Comparison of ENCODE assay signal across 34 mouse cellular contexts in the genomic region with DNA sequence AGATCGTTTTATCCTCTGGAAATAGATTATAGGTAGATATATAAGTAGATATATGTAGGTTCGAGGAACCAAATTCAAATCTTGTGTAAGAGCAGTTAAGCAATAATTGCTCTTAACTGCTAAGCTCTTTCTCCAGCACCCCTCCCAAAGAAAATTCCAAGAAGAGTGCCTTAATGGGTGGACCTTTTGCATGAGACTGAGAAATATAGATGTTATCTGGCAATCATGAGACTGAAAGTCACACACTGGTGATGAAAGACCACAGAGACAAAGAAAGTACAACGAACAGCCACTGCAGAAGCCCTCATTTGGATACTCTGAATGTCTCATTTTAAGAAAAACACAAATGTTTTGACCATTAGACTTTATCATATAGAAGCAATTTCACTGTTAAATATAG. TPM values are rescaled to one million over a fixed set of nuclear protein-coding genes. Genes with fewer than 3 reads are reported as not detected.
DNase-seq lines count a peak whose midpoint lies in the region; ATAC-seq and TF ChIP-seq lines count a peak whose summit lies in the region.
"Had no signal": no experiment of that assay in that cellular context is flagged by ENCODE, and none has a peak within 500 bp of the region (broad histone marks: within the 10 kb centered on the region; RNA-seq: fewer than 3 reads in every experiment).

No protein-coding gene starts in this region.

- no peaks in the 10 kb centered on the region for H3K36me3 ChIP-seq in lung, postnatal 0 days (ENCODE audit: insufficient read depth, low read length)
- H3K36me3 ChIP-seq: embryonic facial prominence, embryonic 10.5 days; embryonic facial prominence, embryonic 15.5 days; hindbrain, embryonic 13.5 days; midbrain, embryonic 12.5 days; neural tube, embryonic 13.5 days had no signal

- no peaks in the 10 kb centered on the region for H3K27me3 ChIP-seq in lung, postnatal 0 days (replicated peaks; ENCODE audit: insufficient read depth, low read length)
- H3K27me3 ChIP-seq: embryonic facial prominence, embryonic 15.5 days; forebrain, embryonic 13.5 days; hindbrain, embryonic 13.5 days; midbrain, embryonic 12.5 days; neural tube, embryonic 13.5 days had no signal

- peak overlapping the region; percentile 67 for H3K27ac ChIP-seq in gastrocnemius, adult 2 months
- no peak overlapping the region for H3K27ac ChIP-seq in lung, postnatal 0 days (ENCODE audit: low read length)
- H3K27ac ChIP-seq: embryonic facial prominence, embryonic 10.5 days; embryonic facial prominence, embryonic 15.5 days; forebrain, embryonic 13.5 days; hindbrain, embryonic 13.5 days; liver, embryonic 14.5 days; midbrain, embryonic 12.5 days; neural tube, embryonic 13.5 days had no signal

- no peak for TF ChIP-seq CTCF in gastrocnemius, adult 2 months (IDR thresholded peaks at IDR 0.05)
- TF ChIP-seq CTCF in lung, postnatal 0 days (IDR thresholded peaks at IDR 0.05): no peak

- WGBS in lung, postnatal 0 days: 49% methylated on average over 3 of the region's 3 CpGs

- DNase-seq in gastrocnemius, adult 2 months: no peak
- no peak for DNase-seq in gastrocnemius, postnatal 14 days
- DNase-seq in lung, postnatal 0 days (ENCODE audit: low spot score): peak; percentile 88
- no peak for DNase-seq in lung, postnatal 4 days
- DNase-seq in embryo, embryonic 10.5 days (ENCODE audit: low spot score): no peak
- DNase-seq in thymus, postnatal 36 days: no peak
- DNase-seq: adrenal gland, postnatal 25 days; cerebellum, adult 18-20 months; cerebellum, postnatal 10 days; gastrocnemius, postnatal 25 days; heart, postnatal 4 days; kidney, adult 9 months; kidney, postnatal 10 days; layer of hippocampus, adult 9-11 months; liver; lung, embryonic 14.5 days; retina, postnatal 1 day; right cerebral cortex, postnatal 14 days; thymus, postnatal 14 days had no signal

- no peak overlapping the region for H3K4me2 ChIP-seq in lung, postnatal 0 days (replicated peaks; ENCODE audit: low read depth, low read length)
- H3K4me2 ChIP-seq: embryonic facial prominence, embryonic 15.5 days; forebrain, embryonic 13.5 days; heart, embryonic 11.5 days; hindbrain, embryonic 13.5 days; lung, embryonic 14.5 days; midbrain, embryonic 12.5 days; neural tube, embryonic 13.5 days had no signal

- no peaks in the 10 kb centered on the region; the same call in 1 of the 2 replicates for H3K4me1 ChIP-seq in lung, postnatal 0 days (ENCODE audit: insufficient read depth, low read depth, low read length)
- H3K4me1 ChIP-seq: embryonic facial prominence, embryonic 10.5 days; embryonic facial prominence, embryonic 15.5 days; forebrain, embryonic 13.5 days; hindbrain, embryonic 13.5 days; midbrain, embryonic 12.5 days; neural tube, embryonic 13.5 days had no signal

- no peaks in the 10 kb centered on the region for H3K9me3 ChIP-seq in lung, postnatal 0 days (ENCODE audit: low read length)
- H3K9me3 ChIP-seq: embryonic facial prominence, embryonic 10.5 days; embryonic facial prominence, embryonic 15.5 days; forebrain, embryonic 13.5 days; hindbrain, embryonic 13.5 days; megakaryocyte, embryonic 14.5 days; midbrain, embryonic 12.5 days; neural tube, embryonic 13.5 days had no signal

- peak; percentile 77 for ATAC-seq in lung, postnatal 0 days
- 0 out of 2 replicates have a peak, but pooled peaks have one; percentile 26 for ATAC-seq in common myeloid progenitor, adult 5-6 weeks (replicated peaks; ENCODE audit: low read depth, poor library complexity, severe bottlenecking)
- ATAC-seq in megakaryocyte progenitor cell, adult 5-6 weeks (replicated peaks; ENCODE audit: poor library complexity): peak; percentile 85
- ATAC-seq: forebrain, embryonic 13.5 days; intestine, postnatal 0 days had no signal

- intact Hi-C loops in gastrocnemius, adult 2 months (cut with DNase I): no loop called here
- intact Hi-C loops in gastrocnemius, postnatal 14 days (cut with DNase I; ENCODE audit: low total_unique reads): no loop called here

- TF ChIP-seq EP300 in lung, postnatal 0 days (IDR thresholded peaks at IDR 0.05): peak; percentile 56; the same call in 1 of the 2 replicates

- no peak overlapping the region for H3K9ac ChIP-seq in lung, postnatal 0 days (replicated peaks; ENCODE audit: low read depth)
- H3K9ac ChIP-seq: embryonic facial prominence, embryonic 15.5 days; forebrain, embryonic 13.5 days; hindbrain, embryonic 13.5 days; liver, embryonic 14.5 days; lung, embryonic 14.5 days; midbrain, embryonic 12.5 days; neural tube, embryonic 13.5 days had no signal

- H3K4me3 ChIP-seq in gastrocnemius, adult 2 months: no peak overlapping the region
- no peak overlapping the region for H3K4me3 ChIP-seq in lung, postnatal 0 days (ENCODE audit: low read depth, low read length)
- H3K4me3 ChIP-seq: embryonic facial prominence, embryonic 10.5 days; embryonic facial prominence, embryonic 15.5 days; forebrain, embryonic 13.5 days; hindbrain, embryonic 13.5 days; megakaryocyte, embryonic 14.5 days; midbrain, embryonic 12.5 days; myocyte; neural tube, embryonic 13.5 days had no signal

RNA-seq across cellular contexts. Expression of gene Cd93, which starts 14.8 kb away (rescaled TPM):
- 10 to 100 TPM; 12.6 to 16.5 TPM for total RNA-seq in gastrocnemius, adult 2 months (2021)
- 10 to 100 TPM; 60.5 to 73.6 TPM for total RNA-seq in gastrocnemius, postnatal 14 days (2021)
- polyA plus RNA-seq in lung, postnatal 0 days (2015; fragmentation: Nextera tagmentation; extraction: Ambion mirVana): 55.9 and 59.7 TPM in 2 replicates
- total RNA-seq in common myeloid progenitor, adult 5-6 weeks (2017): 118 TPM in 2 replicates
- 102 and 116 TPM in 2 replicates for total RNA-seq in megakaryocyte progenitor cell, adult 5-6 weeks (2015)
- total RNA-seq in megakaryocyte progenitor cell, adult 5-6 weeks (2017): 126 and 132 TPM in 2 replicates
- total RNA-seq: MEL had no signal

RNA-seq across cellular contexts. Expression of gene Thbd, which starts 20.5 kb away (rescaled TPM):
- total RNA-seq in gastrocnemius, adult 2 months (2021): 10 to 100 TPM; 13.0 to 24.0 TPM
- total RNA-seq in gastrocnemius, postnatal 14 days (2021): 10 to 100 TPM; 19.3 to 27.9 TPM
- 227 and 232 TPM in 2 replicates for polyA plus RNA-seq in lung, postnatal 0 days (2015; fragmentation: Nextera tagmentation; extraction: Ambion mirVana)
- 5.6 and 5.8 TPM in 2 replicates for total RNA-seq in common myeloid progenitor, adult 5-6 weeks (2017)
- total RNA-seq in megakaryocyte progenitor cell, adult 5-6 weeks (2015): 12.0 and 13.8 TPM in 2 replicates
- total RNA-seq in megakaryocyte progenitor cell, adult 5-6 weeks (2017): 11.4 and 11.7 TPM in 2 replicates
- total RNA-seq: MEL had no signal

RNA-seq across cellular contexts. Expression of gene Sstr4, which starts 33.4 kb away (rescaled TPM):
- under 1 TPM; 0.28 to 0.47 TPM for total RNA-seq in gastrocnemius, adult 2 months (2021)
- under 1 TPM; 0.20 to 0.43 TPM for total RNA-seq in gastrocnemius, postnatal 14 days (2021)
- 0.56 and 0.77 TPM in 2 replicates for polyA plus RNA-seq in lung, postnatal 0 days (2015; fragmentation: Nextera tagmentation; extraction: Ambion mirVana)
- not detected in 2 replicates for total RNA-seq in common myeloid progenitor, adult 5-6 weeks (2017)
- total RNA-seq in megakaryocyte progenitor cell, adult 5-6 weeks (2015): not detected in 2 replicates
- 0.29 TPM in 1 of 2 replicates, not detected in the other for total RNA-seq in megakaryocyte progenitor cell, adult 5-6 weeks (2017)
- total RNA-seq: adrenal gland, postnatal 25 days; MEL had no signal
- polyA plus RNA-seq: liver, embryonic 14.5 days; myocyte; testis, adult 2 months had no signal

Comparison
In these comparisons a context has a peak if more than half of its experiments do, and no peak if none do; other contexts are left out.
1. ATAC-seq: peak in every context shown above with its lines; median percentile 85 in megakaryocyte progenitor cell, adult 5-6 weeks; 77 in lung, postnatal 0 days; 26 in common myeloid progenitor, adult 5-6 weeks.